Mouse (Mus musculus): Measurements from ENCODE around the gene Rprd1b.

- TF ChIP-seq CTCF (IDR thresholded peaks at IDR 0.05; ENCODE audit: insufficient read depth, low read length): no peak
- no peak for TF ChIP-seq POLR2A (IDR thresholded peaks at IDR 0.05; ENCODE audit: borderline replicate concordance, extremely low read depth, low read depth, low read length)
Measured at GRCm38 (mm10) chr2:158116653-158117052, 88.4 kb downstream of the Rprd1b start.

All from lung, adult 2 months (tissue).